21 mouse cellular contexts compared by ENCODE assay signal in the genomic region with DNA sequence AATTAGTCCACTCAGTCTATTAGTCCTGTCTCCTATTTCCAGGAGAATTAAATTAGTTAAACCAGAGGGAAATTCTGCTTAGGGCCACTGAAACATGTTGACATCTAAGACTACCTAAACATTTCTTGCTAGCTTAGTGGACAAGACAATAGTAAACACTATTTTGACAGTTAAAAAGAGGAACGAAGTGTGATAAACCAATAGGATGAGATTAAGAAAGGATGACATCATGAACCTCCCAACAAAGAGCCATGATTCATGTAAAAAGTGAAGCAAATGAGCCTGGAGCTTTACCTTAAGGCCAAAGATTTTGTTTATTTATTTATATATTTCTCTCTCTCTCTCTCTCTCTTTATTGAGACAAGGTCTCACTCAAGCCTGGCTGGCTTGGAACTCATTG. TPM values are rescaled to one million over a fixed set of nuclear protein-coding genes. Genes with fewer than 3 reads are reported as not detected.
"Had no signal": no experiment of that assay in that cellular context is flagged by ENCODE, and none has a peak within 500 bp of the region (broad histone marks: within the 10 kb centered on the region; RNA-seq: fewer than 3 reads in every experiment).

No protein-coding gene starts in this region.

- H3K9ac ChIP-seq: liver, postnatal 0 days; lung, embryonic 15.5 days; midbrain, embryonic 13.5 days; midbrain, embryonic 15.5 days; neural tube, embryonic 12.5 days had no signal

- H3K9me3 ChIP-seq: lung, embryonic 15.5 days; megakaryocyte, embryonic 14.5 days; midbrain, embryonic 13.5 days; midbrain, embryonic 15.5 days; neural tube, embryonic 12.5 days had no signal

- ATAC-seq: liver, postnatal 0 days; lung, postnatal 0 days; midbrain, embryonic 13.5 days; midbrain, embryonic 15.5 days had no signal

- H3K4me3 ChIP-seq: lung, embryonic 15.5 days; megakaryocyte, embryonic 14.5 days; midbrain, embryonic 13.5 days; midbrain, embryonic 15.5 days; neural tube, embryonic 12.5 days had no signal

- DNase-seq: liver, postnatal 0 days; lung, adult 2 months; lung, postnatal 14 days; lung, postnatal 36 days; retina, postnatal 1 day; right cerebral cortex, adult 18-20 months; right cerebral cortex, postnatal 25 days; right cerebral cortex, postnatal 4 days; spleen, adult 18-20 months; thymus, adult 18-20 months; thymus, postnatal 14 days; thymus, postnatal 36 days had no signal

- H3K27ac ChIP-seq: lung, embryonic 15.5 days; macrophage; midbrain, embryonic 13.5 days; midbrain, embryonic 15.5 days; neural tube, embryonic 12.5 days had no signal

- H3K4me1 ChIP-seq: lung, embryonic 15.5 days; midbrain, embryonic 13.5 days; midbrain, embryonic 15.5 days; neural tube, embryonic 12.5 days had no signal

- H3K4me2 ChIP-seq: lung, embryonic 15.5 days; midbrain, embryonic 11.5 days; midbrain, embryonic 13.5 days; midbrain, embryonic 15.5 days; neural tube, embryonic 12.5 days had no signal

- H3K27me3 ChIP-seq: lung, embryonic 15.5 days; megakaryocyte, embryonic 14.5 days; midbrain, embryonic 13.5 days; midbrain, embryonic 15.5 days; neural tube, embryonic 12.5 days had no signal

RNA-seq across cellular contexts. Expression of gene Emilin3, which starts 50.0 kb away (rescaled TPM):
- total RNA-seq: monocyte, adult 5-6 weeks had no signal
- polyA plus RNA-seq: liver, postnatal 0 days; macrophage had no signal
